Mouse (Mus musculus): ENCODE data around the gene Lrrc43.

DNA sequence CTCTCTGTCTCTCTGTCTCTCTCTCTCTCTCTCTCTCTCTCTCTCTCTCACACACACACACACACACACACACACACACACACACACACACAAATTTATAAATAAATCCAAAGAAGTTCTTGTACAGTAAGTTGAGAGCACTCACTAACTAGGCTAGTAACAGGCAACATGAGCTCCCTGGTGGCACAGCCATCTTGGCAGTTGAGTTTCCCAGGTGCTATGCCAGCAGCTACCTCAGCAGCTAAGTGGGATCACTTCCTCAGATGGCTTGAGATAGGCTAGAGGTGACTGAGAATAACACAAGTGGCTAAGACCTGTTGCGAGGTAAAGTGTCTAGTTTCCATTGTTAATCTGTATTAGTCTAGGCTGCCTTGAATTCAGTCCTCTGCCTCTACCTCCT is 49.8 kb upstream of the Lrrc43 start:
- TF ChIP-seq CTCF (IDR thresholded peaks at IDR 0.05; ENCODE audit: insufficient read depth, low read length) (no peak), POLR2A (IDR thresholded peaks at IDR 0.05; ENCODE audit: borderline replicate concordance, extremely low read depth, low read depth, low read length) (no peak)
